Mouse (Mus musculus) G1E (cell line): ENCODE measurements around the gene Grin2d. TPM values are rescaled to one million over a fixed set of nuclear protein-coding genes. Genes with fewer than 3 reads are reported as not detected.

Source experiments
- ATAC-seq: 2 replicates; pipeline ENCODE4 v1.8.0; 2016; ENCODE audit warnings: mild to moderate bottlenecking; ENCODE audit not compliant: insufficient number of reproducible peaks, poor library complexity, low FRiP score, severe bottlenecking; ENCODE audit errors: extremely low read depth
- DNase-seq: peaks from one replicate; pipeline ENCODE4 v3.0.0; 2012; ENCODE audit warnings: low spot score
- H3K27me3 ChIP-seq: 2 replicates; pipeline ENCODE4 v1.6.1; 2012; ENCODE audit warnings: mild to moderate bottlenecking, low read length, inconsistent platforms; ENCODE audit not compliant: insufficient read depth
- H3K36me3 ChIP-seq: replicated peaks from 2 replicates; pipeline ENCODE3; 2012; ENCODE audit warnings: mild to moderate bottlenecking, inconsistent platforms
- H3K4me1 ChIP-seq: 2 replicates; pipeline ENCODE4 v1.6.1; 2012; ENCODE audit warnings: low read depth, low read length, inconsistent platforms, mixed read lengths; ENCODE audit not compliant: insufficient read depth
- H3K4me3 ChIP-seq: 2 replicates; pipeline ENCODE4 v1.5.1; 2012; ENCODE audit warnings: low read depth, mild to moderate bottlenecking, inconsistent platforms, low read length, moderate library complexity, mixed read lengths
- H3K9me3 ChIP-seq: replicated peaks from 2 replicates; pipeline ENCODE4 v1.6.1; 2012; ENCODE audit warnings: inconsistent platforms
- CTCF ChIP-seq: IDR thresholded peaks from 2 replicates; pipeline ENCODE4 v1.5.1; 2012; ENCODE audit warnings: low read depth, low read length, inconsistent platforms, mixed read lengths
- GATA1 ChIP-seq: IDR thresholded peaks from 2 replicates; pipeline ENCODE4 v1.6.1; 2012; ENCODE audit warnings: borderline replicate concordance, low read length, inconsistent platforms, mixed read lengths
- GATA2 ChIP-seq: IDR thresholded peaks from 2 replicates; pipeline ENCODE4 v1.6.1; 2012; ENCODE audit warnings: low read depth, low read length, inconsistent platforms, borderline replicate concordance
- POLR2AphosphoS5 ChIP-seq: IDR thresholded peaks from 2 replicates; pipeline ENCODE4 v1.6.1; 2012; ENCODE audit warnings: low read depth, low read length, inconsistent platforms; ENCODE audit not compliant: insufficient replicate concordance
- TAL1 ChIP-seq: conservative IDR thresholded peaks from 2 replicates; pipeline ENCODE4 v1.6.1; 2012; ENCODE audit warnings: low read depth, low read length, inconsistent platforms, mixed read lengths
- polyA plus RNA-seq: library from polyadenylated mRNA; stranded (reverse); fragments of >175 nt; gene quantifications from 2 replicates; pipeline ENCODE4 v1.2.3, GENCODE M21; 2012
- total RNA-seq, 2 experiments: library from RNA; stranded (forward) in 1 of 2; stranded (reverse) in 1 of 2; fragments of 200-1000 nt in 1 of 2; fragments of >200 nt in 1 of 2; fragmentation: Nextera tagmentation in 1 of 2; gene quantifications; 2 replicates each; pipeline ENCODE4 v1.2.3; 2014 to 2017

The Grin2d gene
- total and polyA plus RNA-seq, 3 experiments, result 0.01 to 0.11 TPM; not detected in 1

GRCm38 (mm10) chr7:45798931-45799330 lies 79.2 kb downstream of the Grin2d start:
- TF ChIP-seq CTCF (no peak), GATA1 (no peak), GATA2 (no peak), TAL1 (no peak), POLR2AphosphoS5 (no peak)
- H3K4me1 ChIP-seq, result peaks cover 30% of the 10 kb centered on the region
- H3K9me3 ChIP-seq, result no peaks in the 10 kb centered on the region
- no peak overlapping the region for H3K4me3 ChIP-seq
- DNase-seq (no peak), ATAC-seq (no peak)
- peaks cover 40% of the 10 kb centered on the region for H3K27me3 ChIP-seq
- H3K36me3 ChIP-seq, result no peaks in the 10 kb centered on the region

DNA sequence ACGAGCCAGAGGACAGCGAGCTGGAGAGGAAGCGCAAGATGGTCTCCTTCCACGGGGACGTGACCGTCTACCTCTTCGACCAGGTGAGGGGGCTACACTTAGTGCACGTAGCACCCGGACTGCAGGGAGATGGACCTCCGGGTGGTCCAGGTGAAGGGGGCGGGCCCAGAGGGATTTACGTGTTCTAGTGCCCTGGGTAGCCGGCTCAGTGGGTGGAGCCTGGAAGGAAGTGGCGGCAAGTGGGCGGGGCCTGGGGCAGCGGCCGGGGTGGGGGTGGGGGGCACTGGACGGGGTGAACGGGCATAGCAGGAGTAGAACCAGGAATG lies 79.7 kb downstream of the Grin2d start:
- H3K36me3 ChIP-seq, result no peaks in the 10 kb centered on the region
- ATAC-seq (no peak), DNase-seq (no peak)
- H3K4me1 ChIP-seq, result peaks cover 30% of the 10 kb centered on the region
- peaks cover 40% of the 10 kb centered on the region for H3K27me3 ChIP-seq
- peak overlapping the region; percentile 65; the same call in 1 of the 2 replicates for H3K4me3 ChIP-seq
- TF ChIP-seq GATA2 (no peak), CTCF (no peak), GATA1 (no peak), TAL1 (no peak), POLR2AphosphoS5 (no peak)
- no peaks in the 10 kb centered on the region for H3K9me3 ChIP-seq

- peaks cover 30% of the 10 kb centered on the region for H3K4me1 ChIP-seq
- peaks cover 39% of the 10 kb centered on the region for H3K27me3 ChIP-seq
- DNase-seq (no peak), ATAC-seq (no peak)
- no peaks in the 10 kb centered on the region for H3K9me3 ChIP-seq
- TF ChIP-seq POLR2AphosphoS5, result no peak
- no peak for TF ChIP-seq CTCF
- no peak for TF ChIP-seq GATA1
- peak overlapping the region; percentile 65; the same call in 1 of the 2 replicates for H3K4me3 ChIP-seq
- H3K36me3 ChIP-seq, result no peaks in the 10 kb centered on the region
Observed at GRCm38 (mm10) chr7:45797661-45798510, 80.3 kb downstream of the Grin2d start.

GRCm38 (mm10) chr7:45796950-45797349 lies 81.2 kb downstream of the Grin2d start:
- Histone ChIP-seq H3K9me3 (no peaks in the 10 kb centered on the region), H3K4me1 (peaks cover 30% of the 10 kb centered on the region), H3K27me3 (peaks cover 37% of the 10 kb centered on the region), H3K36me3 (no peaks in the 10 kb centered on the region), H3K4me3 (no peak overlapping the region)
- ATAC-seq (peak; percentile 8; the same call in 1 of the 2 replicates), DNase-seq (no peak)
- TF ChIP-seq GATA2, result no peak
- no peak for TF ChIP-seq TAL1
- no peak for TF ChIP-seq GATA1
- TF ChIP-seq CTCF, result no peak
- no peak for TF ChIP-seq POLR2AphosphoS5

GRCm38 (mm10) chr7:45794971-45795370 lies 83.2 kb downstream of the Grin2d start:
- no peaks in the 10 kb centered on the region for H3K9me3 ChIP-seq
- no peak for TF ChIP-seq GATA2
- TF ChIP-seq GATA1, result no peak
- TF ChIP-seq CTCF, result no peak
- TF ChIP-seq POLR2AphosphoS5, result no peak
- TF ChIP-seq TAL1, result no peak
- no peak overlapping the region for H3K4me3 ChIP-seq
- DNase-seq (no peak), ATAC-seq (no peak)
- peaks cover 22% of the 10 kb centered on the region for H3K4me1 ChIP-seq
- peaks cover 35% of the 10 kb centered on the region for H3K27me3 ChIP-seq
- H3K36me3 ChIP-seq, result no peaks in the 10 kb centered on the region

GRCm38 (mm10) chr7:45793969-45794585 lies 84.1 kb downstream of the Grin2d start:
- H3K4me1 ChIP-seq, result peaks cover 22% of the 10 kb centered on the region
- peaks cover 35% of the 10 kb centered on the region for H3K27me3 ChIP-seq
- H3K36me3 ChIP-seq, result no peaks in the 10 kb centered on the region
- H3K4me3 ChIP-seq, result no peak overlapping the region
- ATAC-seq (no peak), DNase-seq (no peak)
- no peaks in the 10 kb centered on the region for H3K9me3 ChIP-seq
- TF ChIP-seq CTCF (no peak), GATA2 (no peak), TAL1 (no peak), POLR2AphosphoS5 (no peak), GATA1 (no peak)

- H3K36me3 ChIP-seq, result no peaks in the 10 kb centered on the region
- DNase-seq, result no peak
- no peak overlapping the region for H3K4me3 ChIP-seq
- ATAC-seq, result no peak
- H3K4me1 ChIP-seq, result peaks cover 15% of the 10 kb centered on the region
- peaks cover 29% of the 10 kb centered on the region for H3K27me3 ChIP-seq
- no peaks in the 10 kb centered on the region for H3K9me3 ChIP-seq
- TF ChIP-seq GATA2 (no peak), POLR2AphosphoS5 (no peak), CTCF (no peak), TAL1 (no peak), GATA1 (no peak)
Observed at GRCm38 (mm10) chr7:45793240-45793639, 84.9 kb downstream of the Grin2d start.
